Mouse (Mus musculus): ENCODE results near the gene Ropn1.
"Not testable (repeated sequence)": the region's sequence is repeated elsewhere in the genome, so short reads cannot be mapped to it uniquely, and the experiment has no call there.

Gene Ropn1

DNA sequence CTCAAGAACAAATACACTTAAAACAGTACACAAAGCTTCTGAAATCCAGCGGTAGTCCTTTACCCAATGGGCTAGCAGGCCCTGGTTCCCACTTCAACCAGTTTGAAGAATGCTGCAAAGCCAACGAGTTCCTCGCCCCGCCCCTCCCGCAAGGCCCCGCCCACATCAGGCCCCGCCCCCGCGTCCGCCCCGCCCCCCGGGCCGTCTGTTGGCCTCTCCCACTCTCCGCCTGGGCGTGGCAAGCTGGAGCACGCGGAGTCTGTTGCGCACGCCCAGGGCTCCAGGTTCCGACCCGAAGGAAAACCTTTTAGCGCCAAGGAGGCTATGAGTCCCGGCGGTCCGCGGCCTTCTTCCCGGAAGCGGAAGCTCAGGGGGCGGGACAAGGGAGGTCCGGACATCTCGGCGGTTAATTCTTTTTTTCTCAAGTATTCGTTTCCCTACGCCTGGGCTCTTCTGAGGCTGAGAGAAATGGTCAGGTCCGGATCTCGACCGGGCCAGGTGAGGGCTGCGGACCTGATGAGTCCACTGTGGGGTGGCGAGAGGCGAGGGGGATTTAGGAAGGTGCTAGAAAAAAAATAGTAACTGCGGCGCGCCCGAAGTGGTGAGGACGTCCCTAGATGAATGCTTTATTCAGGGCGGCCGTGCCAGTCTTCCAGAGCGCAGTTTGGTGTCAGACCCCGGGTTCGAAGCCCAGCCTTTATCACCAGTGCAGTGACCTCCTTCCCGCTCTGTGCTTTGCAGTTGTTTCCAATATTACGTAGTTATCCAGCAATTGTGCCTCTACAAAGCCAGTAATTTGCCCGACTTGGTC, 40.8 kb downstream of the Ropn1 start, which contains the start of gene Ccdc14:
Gene Ccdc14, plus strand, starts transcription at position 283 of the 811 bp plus-strand sequence.
- DNase-seq (ENCODE audit: low spot score) = peak; percentile 76

- DNase-seq (ENCODE audit: low spot score) = no peak
Measured at GRCm38 (mm10) chr16:34691156-34691555, 41.4 kb downstream of the Ropn1 start.

GRCm38 (mm10) chr16:34694477-34694876, 44.8 kb downstream of the Ropn1 start:
- DNase-seq (ENCODE audit: low spot score) = no peak

DNA sequence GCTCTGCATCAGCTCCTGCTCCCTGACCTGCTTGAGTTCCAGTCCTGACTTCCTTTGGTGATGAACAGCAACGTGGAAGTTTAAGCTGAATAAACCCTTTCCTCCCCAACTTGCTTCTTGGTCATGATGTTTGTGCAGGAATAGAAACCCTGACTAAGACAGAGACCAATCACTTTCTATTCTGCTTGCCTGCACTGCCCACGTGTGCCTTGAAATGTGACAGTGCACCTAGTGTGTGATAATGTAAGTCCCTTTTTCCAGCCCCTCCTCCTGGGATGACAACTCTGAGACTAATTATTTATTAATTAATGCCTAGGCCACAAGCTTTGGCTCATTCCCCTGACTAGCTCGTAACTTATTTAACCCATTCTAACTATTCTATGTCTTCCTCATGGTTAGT, 49.0 kb downstream of the Ropn1 start:
- DNase-seq (ENCODE audit: low spot score) = not testable (repeated sequence)

DNA sequence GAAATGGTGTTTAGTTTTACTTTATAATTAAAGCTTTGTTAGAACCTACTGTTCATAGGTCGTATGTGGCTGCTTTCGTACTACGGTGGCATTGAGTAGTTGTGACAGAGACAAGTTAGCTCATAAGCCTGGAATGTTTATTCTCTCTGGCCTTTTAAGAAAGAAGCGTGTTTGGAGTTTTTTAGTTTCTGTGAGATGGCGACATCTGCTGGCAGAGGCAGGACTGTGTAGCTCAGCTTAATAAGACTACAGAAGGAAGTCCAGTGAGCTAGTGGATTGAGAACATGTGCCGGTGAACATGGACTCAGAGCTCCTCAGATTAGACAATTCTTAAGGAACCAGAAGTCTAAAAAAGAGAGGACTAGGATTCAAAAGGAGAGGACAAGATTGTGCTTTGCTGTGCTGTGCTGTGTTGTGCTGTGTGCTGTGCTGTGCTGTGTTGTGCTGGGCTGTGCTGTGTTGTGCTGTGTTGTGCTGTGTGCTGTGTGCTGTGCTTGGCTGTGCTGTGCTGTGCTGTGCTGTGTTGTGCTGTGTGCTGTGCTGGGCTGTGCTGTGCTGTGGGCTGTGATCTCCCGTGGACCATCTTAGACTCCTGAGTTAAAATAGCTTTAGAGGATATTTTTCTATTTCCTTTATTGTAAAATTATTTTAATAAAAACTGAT, 50.6 kb downstream of the Ropn1 start:
- peak; percentile 52 for DNase-seq (ENCODE audit: low spot score)

DNA sequence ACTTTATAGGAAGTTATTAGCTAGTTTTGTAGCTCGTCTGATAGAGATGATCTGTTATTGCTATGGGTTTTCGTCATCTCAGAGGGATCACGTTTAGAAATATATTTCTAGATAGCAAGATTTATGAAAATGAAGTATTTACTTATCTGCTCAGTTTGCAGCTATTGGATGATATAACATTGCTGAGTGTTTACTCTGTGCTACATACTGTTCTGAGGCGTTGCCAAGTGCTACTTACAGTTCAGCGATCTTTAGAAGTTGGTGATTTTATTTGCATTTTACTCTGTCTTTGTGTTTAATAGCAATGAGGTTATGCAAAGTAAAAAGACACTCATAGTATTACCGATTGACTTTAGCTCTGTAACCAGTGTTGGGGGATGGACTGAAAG, 51.1 kb downstream of the Ropn1 start:
- DNase-seq (ENCODE audit: low spot score) = no peak

GRCm38 (mm10) chr16:34706019-34706418, 56.3 kb downstream of the Ropn1 start:
- no peak for DNase-seq (ENCODE audit: low spot score)

- peak; percentile 5 for DNase-seq (ENCODE audit: low spot score)
Measured at GRCm38 (mm10) chr16:34706487-34706946, 56.8 kb downstream of the Ropn1 start.

- no peak for DNase-seq (ENCODE audit: low spot score)
Measured at GRCm38 (mm10) chr16:34711481-34711880, 61.8 kb downstream of the Ropn1 start.

DNA sequence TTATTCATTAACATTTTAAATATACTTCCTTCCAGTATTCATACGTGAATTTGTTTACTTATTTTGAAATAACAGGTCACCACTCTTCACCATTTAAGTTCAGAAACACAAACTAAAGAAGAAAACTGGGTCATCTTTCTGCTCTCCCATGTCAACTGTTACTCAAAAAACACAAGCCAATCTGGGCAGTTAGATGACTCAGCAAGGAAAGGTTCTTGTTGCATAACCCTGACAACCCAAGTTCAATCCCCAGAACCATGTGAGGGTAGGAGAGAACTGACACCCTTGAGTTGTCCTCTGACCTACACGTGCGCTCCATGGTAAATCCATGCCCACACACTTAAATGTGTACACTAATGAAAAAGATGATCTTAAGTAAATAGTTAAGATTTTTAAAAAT, 75.4 kb downstream of the Ropn1 start:
- no peak for DNase-seq (ENCODE audit: low spot score)
